Mouse (Mus musculus): Measurements from ENCODE around the gene Spata25.

DNA sequence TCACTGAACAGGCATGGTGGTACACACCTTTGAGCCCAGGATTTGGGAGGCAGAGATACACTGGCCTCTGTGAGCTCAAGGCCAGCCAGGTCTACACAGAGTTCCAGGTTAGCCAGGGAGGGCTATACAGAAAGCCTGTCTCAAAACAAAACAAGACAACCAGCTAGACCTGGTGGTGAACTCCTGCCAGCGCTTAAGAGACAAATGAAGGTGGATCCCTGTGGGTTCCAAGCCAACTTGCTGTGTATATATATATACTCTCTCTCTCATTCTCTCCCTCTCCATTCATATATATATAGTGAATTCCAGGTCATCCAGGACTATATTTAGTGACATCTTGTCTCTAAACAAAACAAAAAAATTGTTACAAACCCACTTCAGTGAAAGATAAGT, 24.4 kb downstream of the Spata25 start:
- TF ChIP-seq CTCF (IDR thresholded peaks at IDR 0.05; ENCODE audit: low read depth) (no peak), EP300 (IDR thresholded peaks at IDR 0.05; ENCODE audit: low read depth) (no peak)
